In genomic region chr5:129029131-129029723, GRCm38 (mm10) we compare ENCODE assay signal across 16 mouse cellular contexts.
"Had no signal": no experiment of that assay in that cellular context is flagged by ENCODE, and none has a peak within 500 bp of the region (broad histone marks: within the 10 kb centered on the region; RNA-seq: fewer than 3 reads in every experiment).

No protein-coding gene starts in this region.

- H3K27ac ChIP-seq: midbrain, embryonic 10.5 days; midbrain, embryonic 12.5 days; neural tube, embryonic 12.5 days had no signal

- DNase-seq: lung, adult 18-20 months; lung, embryonic 14.5 days; lung, postnatal 10 days; lung, postnatal 4 days; midbrain, embryonic 14.5 days; right cerebral cortex, postnatal 25 days; right cerebral cortex, postnatal 4 days; spleen, adult 18-20 months; thymus, adult 18-20 months; thymus, postnatal 14 days; thymus, postnatal 36 days had no signal

- H3K9ac ChIP-seq: lung, embryonic 14.5 days; midbrain, embryonic 12.5 days; neural tube, embryonic 12.5 days had no signal

- H3K9me3 ChIP-seq: midbrain, embryonic 10.5 days; midbrain, embryonic 12.5 days had no signal

- H3K27me3 ChIP-seq: midbrain, embryonic 12.5 days; neural tube, embryonic 12.5 days had no signal

- H3K4me1 ChIP-seq: midbrain, embryonic 10.5 days; midbrain, embryonic 12.5 days; neural tube, embryonic 12.5 days had no signal

- H3K4me2 ChIP-seq: lung, embryonic 14.5 days; midbrain, embryonic 12.5 days; neural tube, embryonic 12.5 days had no signal

- ATAC-seq: midbrain, embryonic 16.5 days had no signal

- H3K4me3 ChIP-seq: midbrain, embryonic 10.5 days; midbrain, embryonic 12.5 days; myocyte; neural tube, embryonic 12.5 days had no signal
